Mouse (Mus musculus) neural tube, embryonic 15.5 days (tissue): Measurements from ENCODE around the gene Ppfia2. TPM values are rescaled to one million over a fixed set of nuclear protein-coding genes. Genes with fewer than 3 reads are reported as not detected.

ENCODE experiments used
- ATAC-seq: fragments of 200-750 bp; cut with Nextera tagmentation; 2 replicates; pipeline ENCODE4 v1.8.0; 2017; ENCODE audit warnings: mild to moderate bottlenecking, moderate TSS enrichment, moderate library complexity; ENCODE audit not compliant: low FRiP score
- H3K27ac ChIP-seq: fragments of 300-500 bp; sonication (generic); replicated peaks from 2 replicates; pipeline ENCODE4 v1.5.1; 2015; ENCODE audit warnings: mild to moderate bottlenecking, inconsistent platforms
- H3K27me3 ChIP-seq: fragments of 300-500 bp; sonication (generic); replicated peaks from 2 replicates; pipeline ENCODE4 v1.6.1; 2015; ENCODE audit warnings: inconsistent platforms
- H3K36me3 ChIP-seq: fragments of 300-500 bp; sonication (generic); 2 replicates; pipeline ENCODE4 v1.6.1; 2015; ENCODE audit warnings: inconsistent platforms
- H3K4me1 ChIP-seq: fragments of 300-500 bp; sonication (generic); 2 replicates; pipeline ENCODE4 v1.6.1; 2015; ENCODE audit warnings: inconsistent platforms
- H3K4me2 ChIP-seq: fragments of 300-500 bp; sonication (generic); 2 replicates; pipeline ENCODE4 v1.6.1; 2015; ENCODE audit warnings: inconsistent platforms, mild to moderate bottlenecking, moderate library complexity
- H3K4me3 ChIP-seq: fragments of 300-500 bp; sonication (generic); replicated peaks from 2 replicates; pipeline ENCODE4 v1.5.1; 2015; ENCODE audit warnings: mild to moderate bottlenecking, inconsistent platforms
- H3K9ac ChIP-seq: fragments of 300-500 bp; sonication (generic); replicated peaks from 2 replicates; pipeline ENCODE4 v1.6.1; 2015; ENCODE audit warnings: mild to moderate bottlenecking, inconsistent platforms
- H3K9me3 ChIP-seq: fragments of 300-500 bp; sonication (generic); replicated peaks from 2 replicates; pipeline ENCODE4 v1.6.1; 2016; ENCODE audit warnings: inconsistent platforms
- WGBS: fragments of 180-500 bp; shearing (Covaris S2); methylation state at CpG from one replicate; pipeline ENCODE4 v1.1.7; 2015; ENCODE audit warnings: mixed read lengths; 5-methylcytosine and 5-hydroxymethylcytosine counted together
- polyA plus RNA-seq: library from polyadenylated mRNA; unstranded; fragments of >200 nt; fragmentation: Nextera tagmentation; extraction: Ambion mirVana; gene quantifications from 2 replicates; pipeline ENCODE4 v1.2.1, GENCODE M21; 2015

The Ppfia2 gene
- polyA plus RNA-seq, 1 experiment from 2014 or later = 28.3 TPM

DNA sequence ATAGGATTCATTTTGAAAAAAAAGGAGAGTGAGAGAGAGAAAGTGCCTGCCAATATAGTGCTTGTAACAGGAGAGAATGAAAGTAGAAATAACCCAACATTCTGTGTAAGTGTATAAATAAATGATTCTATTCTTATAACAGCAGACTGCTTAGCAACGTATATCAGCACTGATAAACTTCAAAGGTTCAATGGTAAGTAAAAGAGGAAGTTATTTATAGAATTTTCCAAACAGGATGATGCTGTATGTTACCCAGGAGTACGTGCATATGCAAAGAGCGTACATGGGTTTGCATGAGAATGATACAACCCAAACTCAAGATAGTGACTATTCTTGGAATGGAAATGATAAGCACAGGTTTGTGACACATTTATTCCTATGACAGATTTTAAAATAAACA is 215.4 kb downstream of the Ppfia2 start:
- no peaks in the 10 kb centered on the region for H3K9me3 ChIP-seq
- H3K9ac ChIP-seq = no peak overlapping the region
- H3K36me3 ChIP-seq = no peaks in the 10 kb centered on the region
- no peaks in the 10 kb centered on the region for H3K4me1 ChIP-seq
- WGBS = 81% methylated on average over 3 of the region's 3 CpGs
- no peak overlapping the region for H3K4me3 ChIP-seq
- no peak for ATAC-seq
- H3K4me2 ChIP-seq = no peak overlapping the region
- no peak overlapping the region for H3K27ac ChIP-seq
- H3K27me3 ChIP-seq = no peaks in the 10 kb centered on the region

- ATAC-seq = no peak
- no peaks in the 10 kb centered on the region for H3K27me3 ChIP-seq
- H3K4me3 ChIP-seq = no peak overlapping the region
- no peak overlapping the region for H3K4me2 ChIP-seq
- WGBS = 85% methylated on average over 2 of the region's 2 CpGs
- H3K9me3 ChIP-seq = no peaks in the 10 kb centered on the region
- H3K9ac ChIP-seq = no peak overlapping the region
- no peaks in the 10 kb centered on the region for H3K4me1 ChIP-seq
- H3K36me3 ChIP-seq = no peaks in the 10 kb centered on the region
- no peak overlapping the region for H3K27ac ChIP-seq
These were observed 249.8 kb downstream of the Ppfia2 start for GRCm38 (mm10) chr10:106719936-106720335.

- Histone ChIP-seq H3K9me3 (no peaks in the 10 kb centered on the region), H3K27me3 (no peaks in the 10 kb centered on the region), H3K9ac (no peak overlapping the region), H3K27ac (no peak overlapping the region), H3K36me3 (no peaks in the 10 kb centered on the region), H3K4me1 (no peaks in the 10 kb centered on the region), H3K4me2 (no peak overlapping the region), H3K4me3 (no peak overlapping the region)
- WGBS = 83% methylated on average over 2 of the region's 2 CpGs
- ATAC-seq = no peak
These were observed 262.1 kb downstream of the Ppfia2 start for GRCm38 (mm10) chr10:106732265-106732664.

DNA sequence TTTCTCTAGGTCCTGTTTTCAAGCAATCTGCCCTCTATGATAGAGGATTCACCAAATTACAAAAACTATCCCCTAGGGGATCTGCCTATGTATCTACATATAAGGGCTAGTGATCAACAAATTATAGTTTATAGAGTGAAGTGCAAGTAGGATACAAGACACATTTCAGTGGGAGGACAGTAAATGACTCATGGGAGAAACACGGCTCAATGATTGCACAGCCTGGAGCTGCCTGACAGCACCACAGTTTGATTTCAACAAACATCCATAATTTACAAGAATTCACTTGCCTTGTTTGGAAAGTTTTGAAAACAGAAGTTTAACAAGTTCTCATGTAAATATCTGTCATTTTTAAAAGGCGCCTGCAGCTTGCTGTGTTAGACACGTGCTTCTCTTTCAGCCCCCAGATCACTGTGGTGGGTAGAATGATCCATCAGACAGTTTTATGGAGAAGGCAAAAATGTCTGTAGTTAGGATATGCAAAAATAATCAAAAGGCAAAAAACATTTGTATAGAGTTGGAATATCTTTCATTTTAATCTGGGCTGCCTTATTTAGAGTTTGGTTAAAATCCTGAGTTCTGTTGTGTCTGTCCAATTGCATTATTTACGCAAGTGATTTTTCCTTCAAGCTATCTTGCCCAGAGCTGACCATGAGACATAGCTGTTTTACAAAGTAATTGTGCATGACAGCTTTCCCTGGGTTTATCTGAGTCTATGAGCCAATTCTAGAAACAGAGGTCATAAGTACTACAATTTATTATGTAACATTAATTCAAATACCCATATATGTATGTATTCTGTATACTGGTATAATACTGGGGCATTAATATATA is 266.3 kb downstream of the Ppfia2 start:
- ATAC-seq = no peak
- H3K9me3 ChIP-seq = no peaks in the 10 kb centered on the region
- H3K4me2 ChIP-seq = no peak overlapping the region
- no peak overlapping the region for H3K4me3 ChIP-seq
- H3K27me3 ChIP-seq = no peaks in the 10 kb centered on the region
- H3K4me1 ChIP-seq = no peaks in the 10 kb centered on the region
- H3K9ac ChIP-seq = no peak overlapping the region
- no peaks in the 10 kb centered on the region for H3K36me3 ChIP-seq
- WGBS = 77% methylated on average over 4 of the region's 4 CpGs
- H3K27ac ChIP-seq = no peak overlapping the region

GRCm38 (mm10) chr10:106738190-106738589 is 268.1 kb downstream of the Ppfia2 start:
- WGBS = 74% methylated on average over 3 of the region's 3 CpGs
- ATAC-seq = no peak

DNA sequence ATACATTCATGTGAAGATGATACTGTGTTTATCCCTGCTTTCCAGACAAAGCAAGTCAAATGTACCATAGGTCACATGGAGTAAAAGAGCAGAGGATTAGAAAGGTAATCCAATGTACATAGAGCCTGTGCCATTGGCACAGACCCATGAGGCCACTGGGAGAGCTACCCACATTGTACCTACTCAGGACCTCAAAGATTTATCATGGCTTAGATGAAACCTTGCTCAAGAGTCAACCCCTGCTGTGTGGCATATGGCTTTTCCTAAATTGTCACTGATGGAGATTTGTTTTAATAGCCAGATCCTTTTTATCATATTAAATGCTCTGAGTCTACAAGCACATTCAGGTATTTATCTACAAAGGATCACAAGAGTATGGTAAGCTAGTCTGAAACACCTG is 274.8 kb downstream of the Ppfia2 start:
- no peaks in the 10 kb centered on the region for H3K4me1 ChIP-seq
- ATAC-seq = no peak
- H3K9me3 ChIP-seq = no peaks in the 10 kb centered on the region
- H3K9ac ChIP-seq = no peak overlapping the region
- H3K27ac ChIP-seq = no peak overlapping the region
- no peak overlapping the region for H3K4me3 ChIP-seq
- H3K4me2 ChIP-seq = no peak overlapping the region
- no peaks in the 10 kb centered on the region for H3K36me3 ChIP-seq
- no peaks in the 10 kb centered on the region for H3K27me3 ChIP-seq

More at GRCm38 (mm10) chr10:106738190-106738589, 268.1 kb downstream of the Ppfia2 start:
- Histone ChIP-seq H3K4me1 (no peaks in the 10 kb centered on the region), H3K9ac (no peak overlapping the region), H3K4me3 (no peak overlapping the region), H3K27ac (no peak overlapping the region), H3K9me3 (no peaks in the 10 kb centered on the region), H3K4me2 (no peak overlapping the region), H3K36me3 (no peaks in the 10 kb centered on the region), H3K27me3 (no peaks in the 10 kb centered on the region)

DNA sequence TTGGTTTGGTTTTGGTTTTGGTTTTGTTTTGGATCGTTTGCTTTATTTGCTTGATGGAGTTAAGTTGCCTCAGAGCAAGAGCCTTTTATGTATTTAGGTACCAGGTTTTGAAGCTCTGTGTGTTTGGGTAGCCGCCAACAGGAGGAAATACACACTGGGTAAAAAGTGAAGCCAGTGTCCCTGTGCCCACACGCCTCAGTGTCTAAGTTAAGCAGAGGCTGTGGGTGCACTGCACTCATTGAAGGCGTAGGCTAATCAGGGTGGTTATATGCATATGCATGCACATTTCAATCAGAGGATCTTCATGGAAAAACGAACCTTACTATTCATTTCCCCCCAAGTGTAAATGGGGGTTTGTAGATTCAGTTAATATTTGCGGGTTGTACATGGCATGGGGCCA is 290.9 kb downstream of the Ppfia2 start:
- no peaks in the 10 kb centered on the region for H3K4me1 ChIP-seq
- 84% methylated on average over 6 of the region's 6 CpGs for WGBS
- H3K36me3 ChIP-seq = no peaks in the 10 kb centered on the region
- H3K4me2 ChIP-seq = no peak overlapping the region
- ATAC-seq = no peak
- H3K27ac ChIP-seq = no peak overlapping the region
- no peak overlapping the region for H3K9ac ChIP-seq
- no peaks in the 10 kb centered on the region for H3K27me3 ChIP-seq
- H3K4me3 ChIP-seq = no peak overlapping the region
- no peaks in the 10 kb centered on the region for H3K9me3 ChIP-seq

GRCm38 (mm10) chr10:106763785-106764184 is 293.6 kb downstream of the Ppfia2 start:
- Histone ChIP-seq H3K27ac (no peak overlapping the region), H3K4me2 (no peak overlapping the region), H3K4me3 (no peak overlapping the region), H3K4me1 (no peaks in the 10 kb centered on the region), H3K9me3 (no peaks in the 10 kb centered on the region), H3K27me3 (no peaks in the 10 kb centered on the region), H3K9ac (no peak overlapping the region), H3K36me3 (no peaks in the 10 kb centered on the region)
- WGBS = 71% methylated on average over 7 of the region's 7 CpGs
- no peak for ATAC-seq

DNA sequence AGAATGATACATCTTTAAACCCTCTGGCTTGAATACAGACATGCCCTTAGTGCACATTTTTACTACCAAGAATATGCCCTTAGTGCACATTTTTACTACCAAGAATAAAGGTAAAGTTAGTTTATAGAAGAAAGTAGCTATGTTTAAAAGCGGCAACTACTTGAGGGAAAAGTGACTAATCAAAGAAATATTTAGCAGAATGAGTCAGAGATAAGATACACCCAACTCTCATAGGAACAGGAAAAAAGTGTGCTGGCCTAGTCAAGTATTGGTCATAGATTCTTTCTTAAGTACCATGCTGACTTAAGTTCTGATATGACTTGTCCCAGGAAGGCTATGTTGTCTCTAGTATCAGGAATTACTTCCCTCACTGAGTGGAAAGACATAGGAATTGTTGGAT is 305.4 kb downstream of the Ppfia2 start:
- H3K36me3 ChIP-seq = no peaks in the 10 kb centered on the region
- H3K4me3 ChIP-seq = no peak overlapping the region
- H3K9me3 ChIP-seq = no peaks in the 10 kb centered on the region
- no peak for ATAC-seq
- no peak overlapping the region for H3K27ac ChIP-seq
- no peak overlapping the region for H3K9ac ChIP-seq
- 100% methylated on average over 1 of the region's 1 CpGs for WGBS
- no peak overlapping the region for H3K4me2 ChIP-seq
- H3K27me3 ChIP-seq = no peaks in the 10 kb centered on the region
- no peaks in the 10 kb centered on the region for H3K4me1 ChIP-seq

DNA sequence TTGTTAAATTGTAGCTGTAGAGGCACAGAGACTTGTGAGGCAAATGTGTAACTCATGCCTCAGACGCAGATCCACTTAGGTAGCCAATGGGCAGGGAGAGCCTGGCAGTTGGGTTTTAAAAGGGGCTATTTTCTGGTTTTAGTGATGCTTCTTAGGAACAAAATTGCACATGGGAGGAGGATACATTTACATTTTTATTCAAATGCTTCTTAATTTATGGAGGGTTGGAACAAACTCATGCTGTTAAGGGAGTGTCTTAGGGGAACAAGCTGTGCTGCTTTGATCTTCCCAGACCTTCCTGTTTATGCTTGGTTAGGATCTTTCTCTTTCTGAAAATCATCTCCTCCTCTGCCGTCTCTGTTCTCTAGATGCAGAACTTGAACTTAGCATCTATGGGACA is 345.3 kb downstream of the Ppfia2 start:
- H3K27me3 ChIP-seq = no peaks in the 10 kb centered on the region
- H3K4me3 ChIP-seq = no peak overlapping the region
- H3K9ac ChIP-seq = no peak overlapping the region
- ATAC-seq = no peak
- H3K36me3 ChIP-seq = no peaks in the 10 kb centered on the region
- no peak overlapping the region for H3K4me2 ChIP-seq
- H3K9me3 ChIP-seq = no peaks in the 10 kb centered on the region
- WGBS = 19% methylated on average over 2 of the region's 2 CpGs
- no peak overlapping the region for H3K27ac ChIP-seq
- no peaks in the 10 kb centered on the region for H3K4me1 ChIP-seq

DNA sequence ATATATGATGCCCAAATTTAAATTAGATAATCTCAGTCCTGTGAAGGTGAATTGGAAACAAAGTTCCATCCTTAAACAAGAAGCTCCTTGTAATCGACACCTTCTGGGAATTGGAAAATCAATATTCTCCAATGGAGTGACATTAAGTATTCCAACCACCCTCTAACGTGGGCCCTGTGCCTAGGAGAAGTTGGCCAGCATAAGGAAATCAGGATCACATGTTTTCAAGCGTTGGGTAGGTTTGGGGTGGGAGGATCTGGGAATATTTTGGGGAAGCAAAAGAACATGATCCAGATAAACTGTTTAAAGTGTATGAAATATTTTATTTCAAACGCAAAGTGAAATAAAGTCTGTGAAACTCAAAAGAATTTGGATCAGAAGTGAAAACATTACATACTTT is 348.2 kb downstream of the Ppfia2 start:
- Histone ChIP-seq H3K4me1 (no peaks in the 10 kb centered on the region), H3K9ac (no peak overlapping the region), H3K36me3 (no peaks in the 10 kb centered on the region), H3K27ac (no peak overlapping the region), H3K4me2 (no peak overlapping the region), H3K4me3 (no peak overlapping the region), H3K27me3 (no peaks in the 10 kb centered on the region), H3K9me3 (no peaks in the 10 kb centered on the region)
- ATAC-seq = no peak
- 91% methylated on average over 4 of the region's 4 CpGs for whole genome bisulfite sequencing

- WGBS = 98% methylated on average over 1 of the region's 1 CpGs
- Histone ChIP-seq H3K4me2 (no peak overlapping the region), H3K27ac (no peak overlapping the region), H3K9ac (no peak overlapping the region), H3K36me3 (no peaks in the 10 kb centered on the region), H3K27me3 (no peaks in the 10 kb centered on the region), H3K4me3 (no peak overlapping the region), H3K9me3 (no peaks in the 10 kb centered on the region), H3K4me1 (no peaks in the 10 kb centered on the region)
- ATAC-seq = no peak
These were observed 354.1 kb downstream of the Ppfia2 start for GRCm38 (mm10) chr10:106824215-106824614.
